Mouse (Mus musculus) midbrain, embryonic 13.5 days (tissue): ENCODE results near the gene Ephx4. TPM values are rescaled to one million over a fixed set of nuclear protein-coding genes. Genes with fewer than 3 reads are reported as not detected.

Experiments
- ATAC-seq: fragments of 200-750 bp; cut with Nextera tagmentation; 2 replicates; pipeline ENCODE4 v1.8.0; 2017; ENCODE audit warnings: mild to moderate bottlenecking, moderate TSS enrichment, moderate library complexity
- H3K27ac ChIP-seq: fragments of 300-500 bp; sonication (generic); 2 replicates; pipeline ENCODE4 v1.5.1; 2015; ENCODE audit warnings: inconsistent platforms, mild to moderate bottlenecking, moderate library complexity
- H3K27me3 ChIP-seq: fragments of 300-500 bp; sonication (generic); 2 replicates; pipeline ENCODE4 v1.6.1; 2015; ENCODE audit warnings: mild to moderate bottlenecking, inconsistent platforms
- H3K36me3 ChIP-seq: fragments of 300-500 bp; sonication (generic); 2 replicates; pipeline ENCODE4 v1.6.1; 2015; ENCODE audit warnings: mild to moderate bottlenecking, inconsistent platforms
- H3K4me1 ChIP-seq: fragments of 300-500 bp; sonication (generic); replicated peaks from 2 replicates; pipeline ENCODE4 v1.6.1; 2015; ENCODE audit warnings: inconsistent platforms
- H3K4me2 ChIP-seq: fragments of 300-500 bp; sonication (generic); replicated peaks from 2 replicates; pipeline ENCODE4 v1.6.1; 2015; ENCODE audit warnings: moderate library complexity, mild to moderate bottlenecking, inconsistent platforms
- H3K4me3 ChIP-seq: fragments of 300-500 bp; sonication (generic); replicated peaks from 2 replicates; pipeline ENCODE4 v1.5.1; 2015; ENCODE audit warnings: mild to moderate bottlenecking, inconsistent platforms
- H3K9ac ChIP-seq: fragments of 300-500 bp; sonication (generic); replicated peaks from 2 replicates; pipeline ENCODE4 v1.6.1; 2015; ENCODE audit warnings: mild to moderate bottlenecking, inconsistent platforms
- H3K9me3 ChIP-seq: fragments of 300-500 bp; sonication (generic); 2 replicates; pipeline ENCODE4 v1.6.1; 2016; ENCODE audit warnings: mild to moderate bottlenecking, inconsistent platforms
- WGBS: fragments of 180-500 bp; shearing (Covaris S2); methylation state at CpG from one replicate; pipeline ENCODE4 v1.1.7; 2015; 5-methylcytosine and 5-hydroxymethylcytosine counted together
- polyA plus RNA-seq: library from polyadenylated mRNA; unstranded; fragments of >200 nt; fragmentation: Nextera tagmentation; extraction: Ambion mirVana; gene quantifications from 2 replicates; pipeline ENCODE4 v1.2.1, GENCODE M21; 2015

The Ephx4 gene
- polyA plus RNA-seq, 1 experiment from 2014 or later: 0.77 TPM

DNA sequence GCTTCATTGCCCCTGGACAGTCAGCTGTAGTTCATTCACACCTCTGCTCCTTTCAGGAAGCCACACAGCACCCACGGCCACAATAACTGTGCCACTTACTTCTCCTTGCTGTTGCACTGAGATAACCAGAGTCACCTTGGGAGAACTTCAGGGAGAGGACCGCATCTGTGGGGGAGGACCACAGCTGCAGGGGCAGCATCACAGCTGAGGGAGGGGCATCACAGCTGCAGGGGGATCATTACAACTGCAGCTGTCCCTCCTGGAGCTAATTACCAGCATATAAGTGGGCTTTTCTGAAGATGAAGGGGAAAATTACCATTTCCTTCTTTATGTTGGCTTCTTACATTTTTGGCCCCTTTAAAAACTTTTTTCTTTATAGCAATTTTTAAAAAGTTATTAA lies 8.1 kb upstream of the Ephx4 start:
- H3K27me3 ChIP-seq: no peaks in the 10 kb centered on the region
- no peaks in the 10 kb centered on the region for H3K9me3 ChIP-seq
- H3K27ac ChIP-seq: no peak overlapping the region
- no peaks in the 10 kb centered on the region for H3K36me3 ChIP-seq
- no peak overlapping the region for H3K4me3 ChIP-seq
- ATAC-seq: no peak
- WGBS: 71% methylated on average over 2 of the region's 2 CpGs
- no peaks in the 10 kb centered on the region for H3K4me1 ChIP-seq
- no peak overlapping the region for H3K4me2 ChIP-seq
- H3K9ac ChIP-seq: no peak overlapping the region

DNA sequence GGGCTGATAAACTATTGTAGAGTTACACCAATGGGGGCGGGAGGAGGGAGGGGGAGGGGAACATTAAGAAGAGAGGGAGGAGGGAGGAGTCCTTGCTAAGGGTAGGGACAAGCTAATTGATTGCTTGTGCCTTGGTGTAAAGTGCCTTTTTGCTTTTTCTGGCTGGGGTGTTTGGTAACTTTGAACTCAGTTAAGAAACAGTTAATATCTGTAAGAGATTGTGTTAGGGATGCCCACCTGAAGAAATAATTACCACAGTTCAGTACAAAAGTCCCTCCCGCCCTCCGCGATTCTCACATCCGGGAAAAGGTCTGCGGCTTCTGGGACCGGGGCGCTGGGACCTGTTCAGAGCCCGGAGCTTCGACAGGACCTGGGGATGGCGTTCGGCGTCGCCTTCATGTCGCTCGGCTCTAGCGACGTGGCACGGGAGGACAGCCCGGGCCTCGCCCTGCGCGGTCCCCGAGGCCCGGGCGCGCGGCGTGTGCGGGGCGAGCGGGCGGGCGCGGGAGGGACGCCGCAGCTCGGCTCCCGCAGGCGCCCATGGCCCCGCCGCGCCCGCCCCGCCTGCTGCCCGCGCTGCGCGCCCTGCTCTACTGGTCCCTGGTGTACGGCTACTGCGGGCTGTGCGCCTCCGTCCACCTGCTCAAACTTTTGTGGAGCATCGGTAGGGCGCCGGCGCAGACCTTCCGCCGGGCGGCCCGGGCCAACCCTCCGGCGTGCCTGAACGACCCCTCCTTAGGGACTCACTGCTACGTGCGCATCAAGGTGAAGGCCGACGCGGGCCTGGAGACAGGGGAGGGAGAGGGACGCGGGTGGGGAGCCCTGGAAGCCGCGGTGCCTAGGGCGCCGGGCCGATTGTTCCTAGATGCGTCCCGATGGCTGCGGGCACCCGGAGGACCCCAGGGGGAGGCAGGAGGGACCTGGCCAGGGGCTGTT lies 743 bp downstream of the Ephx4 start:
- peak overlapping the region; percentile 89 for H3K4me2 ChIP-seq
- no peaks in the 10 kb centered on the region for H3K9me3 ChIP-seq
- H3K27ac ChIP-seq: no peak overlapping the region
- H3K36me3 ChIP-seq: no peaks in the 10 kb centered on the region
- H3K9ac ChIP-seq: peak overlapping the region; percentile 66
- peaks cover 12% of the 10 kb centered on the region for H3K4me1 ChIP-seq
- peak overlapping the region; percentile 63 for H3K4me3 ChIP-seq
- peaks cover 37% of the 10 kb centered on the region for H3K27me3 ChIP-seq
- peak; percentile 90 for ATAC-seq
- WGBS: under 1% methylated on average over 42 of the region's 80 CpGs

DNA sequence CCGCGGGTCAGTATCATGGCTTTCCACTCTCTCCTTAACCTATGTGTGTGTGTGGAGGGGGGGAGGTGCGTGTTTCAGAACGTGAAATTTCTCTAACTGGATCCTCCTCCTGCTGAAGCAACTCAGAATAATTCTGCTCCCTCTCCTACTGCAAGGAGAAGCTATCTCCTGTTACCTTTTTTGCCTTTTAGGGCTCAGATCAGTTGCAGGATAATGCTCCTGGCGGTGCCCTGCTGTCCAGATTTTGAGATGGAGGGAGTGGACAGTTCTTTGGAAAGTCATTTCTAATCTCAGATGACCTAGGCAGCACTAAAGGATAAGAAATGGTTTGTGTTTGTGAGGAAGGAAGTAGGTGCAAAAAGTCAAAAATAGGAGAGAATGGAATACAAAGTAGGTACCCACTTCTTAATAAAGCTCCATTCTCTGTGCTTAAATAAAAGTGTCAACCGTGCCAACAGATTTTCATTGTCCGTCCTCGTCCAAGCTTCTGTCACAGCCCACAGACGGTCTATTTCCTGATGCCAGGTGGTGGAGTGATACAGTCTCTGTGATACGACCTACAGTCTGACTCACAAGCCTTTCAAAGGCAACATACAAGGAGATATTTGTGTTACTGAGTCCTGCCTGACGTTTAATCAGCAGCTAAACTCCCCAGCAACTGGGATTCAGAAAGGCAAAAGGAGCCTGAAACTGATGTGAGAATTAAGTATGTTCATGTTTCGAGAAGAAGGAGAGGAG lies 1.6 kb downstream of the Ephx4 start:
- no peaks in the 10 kb centered on the region for H3K9me3 ChIP-seq
- no peak overlapping the region for H3K27ac ChIP-seq
- ATAC-seq: no peak
- peak overlapping the region; percentile 63 for H3K4me3 ChIP-seq
- peak overlapping the region; percentile 89 for H3K4me2 ChIP-seq
- 26% methylated on average over 12 of the region's 12 CpGs for WGBS
- peaks cover 12% of the 10 kb centered on the region for H3K4me1 ChIP-seq
- H3K9ac ChIP-seq: peak overlapping the region; percentile 66
- no peaks in the 10 kb centered on the region for H3K36me3 ChIP-seq
- peaks cover 37% of the 10 kb centered on the region for H3K27me3 ChIP-seq

DNA sequence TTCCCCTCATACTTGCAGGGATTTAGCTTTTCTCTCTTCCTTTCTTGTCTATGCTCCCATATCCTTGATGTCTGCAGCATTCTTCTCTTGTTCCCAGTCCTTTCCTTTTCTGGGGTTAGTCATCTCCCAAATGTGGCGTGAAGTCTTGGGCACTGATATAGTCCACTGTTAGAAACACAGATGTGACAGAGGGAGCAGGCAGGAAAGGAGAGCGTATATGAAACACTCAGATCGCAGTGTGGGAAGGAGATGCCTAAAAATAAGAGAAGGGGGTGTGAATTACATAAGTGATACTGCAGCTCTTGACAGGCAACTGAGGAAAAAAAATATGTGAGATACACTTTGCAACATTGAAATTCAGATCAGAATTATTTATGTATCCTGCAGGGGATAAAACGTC lies 2.8 kb downstream of the Ephx4 start:
- Histone ChIP-seq H3K27ac (no peak overlapping the region), H3K27me3 (peaks cover 37% of the 10 kb centered on the region), H3K9me3 (no peaks in the 10 kb centered on the region), H3K4me2 (no peak overlapping the region), H3K4me3 (no peak overlapping the region), H3K36me3 (no peaks in the 10 kb centered on the region), H3K9ac (no peak overlapping the region), H3K4me1 (peaks cover 12% of the 10 kb centered on the region)
- WGBS: 90% methylated on average over 4 of the region's 4 CpGs
- no peak for ATAC-seq

DNA sequence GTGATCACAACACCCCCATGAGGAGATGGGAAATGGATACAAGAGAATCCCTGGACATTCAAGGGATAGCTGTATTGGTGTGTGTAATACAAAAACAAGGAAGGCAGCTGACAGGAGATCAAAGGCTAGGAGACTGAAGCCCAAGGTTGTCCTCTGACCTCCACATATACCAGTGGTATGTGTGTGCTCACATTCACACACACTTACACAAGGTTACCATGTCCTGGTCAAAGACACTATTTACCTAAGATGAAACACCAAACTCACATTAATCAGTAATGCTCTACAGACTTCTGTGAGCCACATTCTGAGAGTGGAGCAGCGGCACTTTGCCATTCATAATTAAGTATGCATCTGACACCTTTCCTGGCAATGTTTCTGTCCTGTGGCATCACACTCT lies 7.8 kb downstream of the Ephx4 start:
- Histone ChIP-seq H3K9me3 (no peaks in the 10 kb centered on the region), H3K36me3 (no peaks in the 10 kb centered on the region), H3K4me2 (no peak overlapping the region), H3K27me3 (peaks cover 3% of the 10 kb centered on the region), H3K4me3 (no peak overlapping the region), H3K9ac (no peak overlapping the region), H3K4me1 (no peaks in the 10 kb centered on the region), H3K27ac (no peak overlapping the region)
- no peak for ATAC-seq
- 92% methylated on average over 1 of the region's 1 CpGs for WGBS

DNA sequence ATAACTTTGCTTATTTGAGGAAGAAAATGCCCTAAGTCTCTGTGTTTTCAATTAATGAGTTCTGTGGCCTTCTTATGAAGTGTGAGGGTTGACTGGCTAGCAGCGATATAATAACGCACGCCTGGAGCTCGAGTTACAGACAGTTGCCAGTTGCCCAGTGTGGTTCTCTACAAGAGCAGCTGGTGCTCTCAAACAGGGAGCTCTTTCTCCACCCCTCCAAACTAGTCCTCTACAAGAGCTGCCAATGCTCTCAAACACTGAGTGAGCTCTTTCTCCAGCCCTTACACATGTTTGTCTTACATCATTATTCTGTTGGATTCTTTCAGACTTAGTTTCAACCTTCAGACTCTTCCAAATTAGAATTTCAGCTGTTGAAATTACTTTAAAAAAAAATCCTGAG lies 8.8 kb downstream of the Ephx4 start:
- 74% methylated on average over 4 of the region's 4 CpGs for WGBS
- Histone ChIP-seq H3K27ac (no peak overlapping the region), H3K9me3 (no peaks in the 10 kb centered on the region), H3K4me1 (no peaks in the 10 kb centered on the region), H3K4me2 (no peak overlapping the region), H3K27me3 (no peaks in the 10 kb centered on the region), H3K4me3 (no peak overlapping the region), H3K36me3 (no peaks in the 10 kb centered on the region), H3K9ac (no peak overlapping the region)
- ATAC-seq: no peak

DNA sequence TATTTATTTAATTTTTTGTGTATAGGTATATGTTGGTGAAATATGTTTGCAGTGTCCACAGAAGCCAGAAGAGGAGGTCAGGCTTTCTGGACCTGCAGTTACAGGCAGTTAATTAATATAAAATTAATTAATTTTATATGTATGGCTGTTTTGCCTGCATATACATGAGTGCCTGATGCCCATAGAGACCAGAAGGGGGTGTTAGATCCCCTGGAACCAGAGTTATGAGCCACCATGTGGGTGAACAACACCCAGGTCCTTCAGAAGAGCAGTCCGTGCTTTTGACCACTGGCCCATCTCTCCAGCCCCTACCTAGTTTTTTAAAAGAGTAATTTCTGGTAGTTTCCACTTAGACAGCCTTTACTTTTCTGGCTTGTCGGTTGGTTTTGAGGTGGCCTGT lies 9.7 kb downstream of the Ephx4 start:
- H3K9me3 ChIP-seq: no peaks in the 10 kb centered on the region
- H3K4me3 ChIP-seq: no peak overlapping the region
- no peaks in the 10 kb centered on the region for H3K27me3 ChIP-seq
- no peak overlapping the region for H3K27ac ChIP-seq
- H3K36me3 ChIP-seq: no peaks in the 10 kb centered on the region
- H3K9ac ChIP-seq: no peak overlapping the region
- H3K4me2 ChIP-seq: no peak overlapping the region
- 77% methylated on average over 2 of the region's 2 CpGs for WGBS
- H3K4me1 ChIP-seq: no peaks in the 10 kb centered on the region
- ATAC-seq: no peak

DNA sequence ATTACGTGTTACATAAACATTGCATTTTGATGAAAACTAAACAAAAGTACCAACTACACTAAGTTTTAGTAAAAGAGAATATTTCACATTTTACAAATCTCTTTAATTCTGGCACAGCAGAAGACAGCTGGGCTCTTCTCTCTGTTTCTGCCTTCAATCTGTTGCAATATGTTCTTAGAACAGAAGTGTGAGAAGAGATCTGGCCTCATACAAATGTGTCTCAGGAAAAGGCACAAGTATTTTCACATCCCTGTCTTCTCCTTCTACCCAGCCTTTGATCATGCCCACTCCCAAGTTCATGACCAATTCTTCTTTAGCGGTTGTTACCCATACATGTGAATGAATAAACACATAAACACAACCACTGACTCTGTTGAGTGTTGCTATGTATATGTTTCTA lies 12.6 kb downstream of the Ephx4 start:
- Histone ChIP-seq H3K4me2 (no peak overlapping the region), H3K9me3 (no peaks in the 10 kb centered on the region), H3K36me3 (no peaks in the 10 kb centered on the region), H3K9ac (no peak overlapping the region), H3K4me1 (no peaks in the 10 kb centered on the region), H3K4me3 (no peak overlapping the region), H3K27me3 (no peaks in the 10 kb centered on the region), H3K27ac (no peak overlapping the region)
- WGBS: 78% methylated on average over 2 of the region's 2 CpGs
- no peak for ATAC-seq

DNA sequence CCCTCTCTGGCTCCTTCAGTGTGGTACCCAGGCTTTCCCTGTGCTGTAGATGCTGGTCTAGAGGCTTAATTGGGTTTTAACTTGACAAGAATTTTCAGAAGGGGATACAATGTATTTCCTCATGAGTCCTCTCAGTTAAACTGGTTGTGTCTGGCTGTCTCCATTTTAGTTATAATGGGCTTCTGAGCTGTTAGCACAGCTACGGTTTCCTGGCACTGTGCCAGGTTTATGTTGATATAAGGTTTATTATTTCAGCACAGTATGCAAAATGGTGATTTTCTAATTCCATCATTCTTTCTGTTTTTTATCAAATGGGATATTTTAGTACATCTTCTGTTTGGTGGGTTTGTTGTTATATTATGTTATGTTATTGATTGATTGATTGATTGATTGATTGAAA lies 19.1 kb downstream of the Ephx4 start:
- WGBS: 66% methylated on average over 1 of the region's 1 CpGs
- ATAC-seq: no peak
- Histone ChIP-seq H3K36me3 (no peaks in the 10 kb centered on the region), H3K9me3 (no peaks in the 10 kb centered on the region), H3K4me2 (no peak overlapping the region), H3K9ac (no peak overlapping the region), H3K27me3 (no peaks in the 10 kb centered on the region), H3K27ac (no peak overlapping the region), H3K4me3 (no peak overlapping the region), H3K4me1 (no peaks in the 10 kb centered on the region)

DNA sequence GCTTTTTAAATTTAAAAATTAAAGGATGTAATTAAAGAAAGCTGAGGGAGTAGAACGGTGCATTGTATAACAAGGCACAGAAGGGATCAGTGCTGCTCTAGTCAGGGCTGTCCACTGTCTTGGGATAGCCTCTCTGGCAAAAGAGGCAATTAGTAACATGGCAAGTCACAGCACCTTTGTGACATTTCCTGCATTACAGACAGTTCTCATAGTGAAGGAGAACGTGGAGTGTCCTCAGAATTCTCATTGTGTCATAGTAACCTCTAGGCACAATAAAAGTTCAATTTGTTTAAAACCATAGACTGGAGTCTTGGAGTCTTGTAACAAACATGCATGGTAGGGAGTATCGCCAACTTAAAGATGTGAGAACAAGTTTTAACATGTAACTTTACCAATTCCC lies 28.7 kb downstream of the Ephx4 start, which contains the start of gene Lpcat2b:
Gene Lpcat2b, plus strand, starts transcription at position 301 of the 400 bp plus-strand sequence.
- H3K4me3 ChIP-seq: no peak within 1 kb of the TSS
- H3K27ac ChIP-seq: no peak within 1 kb of the TSS
- no peaks in the 10 kb centered on the region for H3K4me1 ChIP-seq
- no peaks in the 10 kb centered on the region for H3K9me3 ChIP-seq
- H3K4me2 ChIP-seq: no peak within 1 kb of the TSS
- WGBS: 83% methylated on average over 3 of the region's 3 CpGs
- H3K36me3 ChIP-seq: no peaks in the 10 kb centered on the region
- no peak for ATAC-seq
- no peak within 1 kb of the TSS for H3K9ac ChIP-seq
- H3K27me3 ChIP-seq: no peaks in the 10 kb centered on the region

DNA sequence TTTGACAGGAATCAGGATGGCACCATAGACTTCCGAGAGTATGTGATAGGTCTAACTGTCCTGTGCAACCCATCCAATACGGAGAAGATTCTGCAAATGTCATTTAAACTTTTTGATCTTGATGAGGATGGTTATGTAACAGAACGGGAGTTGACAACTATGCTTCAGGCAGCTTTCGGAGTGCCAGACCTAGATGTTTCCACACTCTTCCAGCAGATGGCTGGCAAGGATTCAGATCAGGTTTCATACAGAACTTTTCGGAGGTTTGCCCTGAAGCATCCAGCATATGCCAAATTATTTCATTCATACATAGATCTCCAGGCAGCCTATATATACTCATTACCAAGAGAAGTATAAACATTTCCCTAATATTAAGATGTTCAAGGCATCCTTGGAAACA lies 31.5 kb downstream of the Ephx4 start:
- WGBS: 88% methylated on average over 5 of the region's 5 CpGs
- H3K27me3 ChIP-seq: no peaks in the 10 kb centered on the region
- no peaks in the 10 kb centered on the region for H3K36me3 ChIP-seq
- H3K9ac ChIP-seq: no peak overlapping the region
- H3K9me3 ChIP-seq: no peaks in the 10 kb centered on the region
- no peak overlapping the region for H3K4me2 ChIP-seq
- no peak overlapping the region for H3K4me3 ChIP-seq
- peaks cover 8% of the 10 kb centered on the region for H3K4me1 ChIP-seq
- no peak for ATAC-seq
- no peak overlapping the region for H3K27ac ChIP-seq

DNA sequence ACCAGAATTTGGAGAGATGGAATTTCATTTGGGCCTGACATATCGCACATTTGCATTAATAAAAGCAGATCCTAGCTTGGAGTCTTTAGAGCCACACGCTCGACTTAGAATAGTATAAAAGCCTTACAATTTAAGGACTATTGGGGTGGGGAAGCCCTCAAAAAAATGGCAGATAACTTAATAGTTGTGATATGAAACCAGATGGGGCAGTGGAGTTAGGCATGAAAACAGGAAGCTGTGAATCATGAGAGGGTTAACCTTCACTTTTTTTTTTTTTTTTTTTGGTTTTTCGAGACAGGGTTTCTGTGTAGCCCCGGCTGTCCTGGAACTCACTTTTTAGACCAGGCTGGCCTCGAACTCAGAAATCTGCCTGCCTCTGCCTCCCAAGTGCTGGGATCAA lies 33.6 kb downstream of the Ephx4 start:
- Histone ChIP-seq H3K4me3 (no peak overlapping the region), H3K27me3 (no peaks in the 10 kb centered on the region), H3K9ac (no peak overlapping the region), H3K4me2 (no peak overlapping the region), H3K36me3 (no peaks in the 10 kb centered on the region), H3K9me3 (no peaks in the 10 kb centered on the region), H3K27ac (no peak overlapping the region), H3K4me1 (peaks cover 8% of the 10 kb centered on the region)
- no peak for ATAC-seq
- 96% methylated on average over 6 of the region's 6 CpGs for WGBS
